Mouse (Mus musculus) gastrocnemius, postnatal 36 days (tissue): ENCODE data around the gene Ets2. TPM values are rescaled to one million over a fixed set of nuclear protein-coding genes. Genes with fewer than 3 reads are reported as not detected.

Source experiments
- DNase-seq, 2 experiments: peaks; one replicate each; pipeline ENCODE4 v3.0.0; 2022
- intact Hi-C: fragments of 180-260 bp; cut with DNase I; formaldehyde crosslinking; loops from one replicate; pipeline ENCODE4 v1.15.1; 2025
- total RNA-seq, 2 experiments: library from RNA; stranded (reverse); gene quantifications; 2 replicates each; pipeline ENCODE4 v1.2.3; 2021

The Ets2 gene
- total RNA-seq, 2 experiments from 2014 or later = 29.7 to 33.0 TPM

DNA sequence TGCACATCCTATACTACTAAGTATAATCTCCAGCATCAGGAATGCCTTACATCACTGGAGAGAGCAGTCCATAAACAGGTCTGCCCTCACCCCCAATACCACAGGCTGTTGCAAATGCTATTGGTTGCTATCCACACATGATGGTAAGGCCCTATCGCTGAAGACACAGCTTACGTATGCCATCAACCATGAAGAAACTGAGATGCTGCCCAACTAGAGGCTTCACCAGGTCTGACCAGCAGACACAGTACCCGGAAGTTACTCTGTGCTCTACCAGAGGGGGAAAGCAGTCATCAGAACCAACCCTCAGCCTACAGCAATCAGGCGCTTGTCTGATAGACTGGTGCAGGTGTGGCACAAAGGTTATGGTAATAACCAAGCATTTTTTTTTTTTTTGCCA is 24.9 kb downstream of the Ets2 start:
- intact Hi-C loops = no loop called here

GRCm38 (mm10) chr16:95728453-95729435 is 26.9 kb downstream of the Ets2 start:
- intact Hi-C loops = no loop called here
- DNase-seq = peak in 1 of 2 experiments; percentile 43

More for the DNA sequence above, 24.9 kb downstream of the Ets2 start:
- DNase-seq = no peak

DNA sequence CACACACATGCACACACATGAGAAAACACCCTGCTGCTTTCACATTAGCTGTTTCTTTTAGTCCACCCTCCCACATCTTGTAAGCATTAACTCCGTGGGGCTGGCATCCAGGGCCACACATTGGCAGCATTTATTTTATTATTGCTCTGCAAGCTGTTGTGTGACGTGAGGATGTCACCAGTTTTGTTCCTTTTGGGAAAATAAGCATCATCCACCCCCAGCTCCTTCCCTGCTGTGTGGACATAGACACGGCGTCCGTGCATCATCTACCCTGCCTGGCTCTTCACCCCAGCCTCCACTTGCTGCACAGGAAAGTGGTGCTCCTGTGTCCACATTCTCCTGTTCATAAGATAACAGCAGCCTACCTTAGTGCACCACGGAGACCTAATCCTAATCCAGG is 27.9 kb downstream of the Ets2 start:
- intact Hi-C loops = no loop called here
- no peak for DNase-seq

GRCm38 (mm10) chr16:95734785-95735184 is 32.9 kb downstream of the Ets2 start:
- no peak for DNase-seq
- intact Hi-C loops = no loop called here

DNA sequence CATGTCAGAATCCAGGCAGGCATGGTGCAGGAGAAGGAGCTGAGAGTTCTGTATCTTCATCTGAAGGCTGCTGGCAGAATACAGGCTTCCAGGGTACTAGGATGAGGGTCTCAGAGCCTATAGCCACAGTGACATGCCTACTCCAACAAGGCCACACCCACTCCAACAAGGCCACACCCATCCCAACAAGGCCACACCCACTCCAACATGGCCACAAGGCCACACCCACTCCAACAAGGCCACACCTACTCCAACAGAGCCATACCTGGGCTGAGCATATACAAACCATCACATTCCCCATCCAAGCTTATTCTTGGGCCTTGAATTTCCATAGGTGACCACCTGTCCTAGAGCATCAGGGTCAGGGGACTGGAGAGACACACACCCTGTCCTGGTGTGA is 34.2 kb downstream of the Ets2 start:
- DNase-seq = no peak
- intact Hi-C loops = no loop called here

DNA sequence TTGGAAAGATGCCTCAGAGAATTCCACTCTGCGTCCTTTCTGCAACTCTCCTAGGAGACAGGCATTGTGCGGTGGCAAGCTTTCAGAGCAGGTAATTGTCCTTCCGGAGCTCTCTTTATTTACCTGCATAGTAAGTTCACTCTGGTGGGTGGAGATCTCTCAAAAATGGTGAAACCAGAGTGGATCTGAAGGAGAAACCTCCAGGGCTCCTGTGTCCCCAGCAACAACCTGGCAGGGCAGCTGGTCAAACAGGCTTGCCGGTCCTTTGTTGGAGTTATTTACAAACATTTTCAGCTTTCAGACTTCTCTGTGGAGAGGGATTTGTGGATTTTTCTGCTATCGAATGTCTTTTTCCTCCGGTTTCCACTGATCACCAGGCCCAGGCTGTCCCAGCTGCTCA is 34.6 kb downstream of the Ets2 start:
- DNase-seq = no peak
- intact Hi-C loops = no loop called here

DNA sequence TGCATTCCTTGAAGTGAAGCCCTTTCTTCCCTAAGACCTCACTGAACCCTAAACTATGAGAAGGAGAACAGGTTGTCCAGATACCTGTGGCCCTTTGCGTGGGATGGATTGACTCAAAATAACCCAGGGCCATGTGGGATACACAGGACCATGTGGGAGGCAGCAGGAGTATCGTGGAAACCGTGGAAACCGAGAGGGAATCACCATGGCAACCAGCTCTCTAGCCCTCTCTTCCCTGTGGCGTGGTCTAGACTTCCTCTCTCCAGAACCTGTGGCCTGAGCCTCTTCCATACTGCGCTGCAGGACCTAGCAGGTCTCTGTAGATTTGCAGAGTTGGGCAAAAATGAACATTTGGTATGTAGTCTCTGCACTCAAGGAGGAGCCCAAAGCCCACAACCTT is 37.6 kb downstream of the Ets2 start:
- DNase-seq = no peak
- intact Hi-C loops = no loop called here

DNA sequence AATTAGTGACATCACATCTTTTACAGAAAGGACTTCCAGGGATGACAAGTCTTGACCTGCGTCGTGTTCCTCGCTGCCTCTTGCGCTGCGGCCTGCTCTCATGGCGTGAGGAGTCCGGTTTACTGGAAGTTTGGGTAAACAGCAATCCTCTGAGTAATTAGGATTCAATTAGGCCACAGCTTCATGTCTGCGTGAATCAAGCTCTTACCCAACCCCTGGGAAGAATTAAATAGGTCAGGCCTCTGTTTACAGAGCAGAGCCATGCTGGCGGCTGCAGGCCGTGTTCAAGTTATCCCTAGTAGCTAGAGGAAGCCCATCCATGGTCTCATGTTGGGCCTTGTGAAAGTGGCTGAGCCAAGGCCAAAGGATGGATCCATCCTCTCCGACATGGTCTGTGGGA is 39.5 kb downstream of the Ets2 start:
- intact Hi-C loops = no loop called here
- DNase-seq = no peak

- intact Hi-C loops = no loop called here
- DNase-seq = no peak
Observed at GRCm38 (mm10) chr16:95741915-95742739, 40.3 kb downstream of the Ets2 start.

- intact Hi-C loops = no loop called here
- no peak for DNase-seq
Observed at GRCm38 (mm10) chr16:95742740-95743030, 40.8 kb downstream of the Ets2 start.

DNA sequence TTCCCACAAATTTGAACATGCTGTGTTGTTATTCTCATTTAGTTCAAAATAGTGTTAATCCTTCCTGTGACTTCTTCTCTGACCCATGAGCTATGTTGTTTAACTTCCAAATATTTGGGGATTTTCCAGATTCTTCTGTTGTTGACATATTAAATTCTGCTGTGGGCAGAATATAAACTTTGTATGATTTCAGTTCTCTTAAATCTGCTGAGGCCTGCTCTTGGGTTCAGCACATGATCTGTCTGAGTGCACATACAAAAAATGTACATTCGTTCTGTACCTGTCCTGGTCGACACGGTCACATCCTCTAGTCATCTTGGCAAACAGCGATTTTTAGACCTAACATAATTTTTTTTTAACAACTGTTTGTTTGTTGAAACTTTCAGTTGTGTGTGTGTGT is 41.2 kb downstream of the Ets2 start:
- intact Hi-C loops = no loop called here
- no peak for DNase-seq

DNA sequence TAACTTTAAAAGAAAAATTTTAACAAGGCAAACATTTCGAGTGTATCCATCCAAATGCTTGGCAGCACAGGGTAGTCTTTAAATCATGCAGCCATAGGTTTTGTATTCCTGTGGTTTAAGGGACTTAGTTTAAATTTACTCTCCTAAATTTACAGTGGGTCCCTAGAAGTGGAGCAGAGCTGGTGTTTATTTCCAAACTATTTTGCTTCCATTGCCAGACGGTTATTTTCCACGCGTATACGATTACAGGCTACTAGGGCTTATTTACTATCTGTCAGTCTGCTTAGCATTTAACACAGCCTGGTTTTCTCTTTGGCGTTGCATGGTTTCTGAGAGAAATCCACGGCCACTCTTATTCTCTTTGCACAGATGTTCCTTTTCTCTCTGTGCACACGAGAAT is 42.9 kb downstream of the Ets2 start:
- DNase-seq = no peak
- intact Hi-C loops = no loop called here

DNA sequence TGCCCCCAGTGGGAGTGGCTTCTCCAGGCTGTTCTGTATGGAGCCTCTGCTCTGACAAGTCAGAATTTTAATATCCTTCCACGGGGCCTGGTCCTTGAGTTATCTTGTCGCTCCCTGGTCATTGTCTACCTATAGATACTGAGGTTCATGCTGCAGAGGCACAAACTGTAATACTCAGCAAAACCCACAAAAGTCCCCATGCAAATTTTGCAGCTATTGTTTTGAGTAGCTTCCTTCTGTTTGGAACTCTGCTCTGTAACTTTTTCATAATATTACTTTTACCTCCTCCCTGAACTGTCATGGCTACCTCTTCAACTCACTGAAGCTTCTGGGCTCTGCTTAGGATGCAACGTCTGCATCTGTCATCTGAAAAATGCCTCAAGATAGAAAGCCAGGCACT is 43.8 kb downstream of the Ets2 start:
- intact Hi-C loops = no loop called here
- no peak for DNase-seq

GRCm38 (mm10) chr16:95746565-95746964 is 44.7 kb downstream of the Ets2 start:
- DNase-seq = no peak
- intact Hi-C loops = no loop called here

DNA sequence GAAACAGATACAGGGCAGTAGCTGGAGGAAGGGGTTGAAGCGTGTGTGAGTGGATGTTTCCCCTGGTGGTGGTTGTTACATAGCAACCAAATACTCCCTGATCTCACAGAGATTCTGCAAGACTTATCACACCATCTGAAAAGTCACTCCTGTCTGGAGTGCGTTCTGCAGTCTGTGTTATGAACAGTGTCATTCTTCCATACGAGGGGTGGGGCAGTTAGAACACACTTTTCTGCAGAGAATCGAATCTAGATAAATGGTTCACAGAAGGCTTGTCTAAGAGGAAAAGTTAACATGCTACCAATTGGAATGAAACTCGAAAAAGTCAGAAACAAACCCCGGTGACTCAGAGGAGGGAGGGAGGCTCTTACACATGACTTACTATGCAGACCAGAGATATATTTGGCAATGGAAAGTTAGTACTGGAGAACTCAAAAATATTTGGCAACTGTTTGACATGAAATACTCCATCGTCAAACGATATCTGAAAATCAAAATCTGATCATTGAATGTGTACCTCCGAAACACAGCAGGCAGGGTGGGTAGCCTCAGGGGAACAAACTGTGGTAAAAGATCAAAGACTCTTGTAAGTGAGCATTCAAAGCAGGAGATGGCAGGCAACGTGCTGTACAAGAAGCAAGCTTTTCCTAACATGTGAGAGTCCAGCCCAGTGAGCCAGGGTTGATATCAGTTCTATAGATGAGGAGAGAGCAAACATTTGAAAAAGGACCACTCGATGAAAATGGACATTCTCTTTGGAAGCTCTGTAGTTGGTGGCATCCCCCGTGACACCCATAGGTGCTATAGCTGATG is 47.6 kb downstream of the Ets2 start:
- DNase-seq = no peak
- intact Hi-C loops = no loop called here

DNA sequence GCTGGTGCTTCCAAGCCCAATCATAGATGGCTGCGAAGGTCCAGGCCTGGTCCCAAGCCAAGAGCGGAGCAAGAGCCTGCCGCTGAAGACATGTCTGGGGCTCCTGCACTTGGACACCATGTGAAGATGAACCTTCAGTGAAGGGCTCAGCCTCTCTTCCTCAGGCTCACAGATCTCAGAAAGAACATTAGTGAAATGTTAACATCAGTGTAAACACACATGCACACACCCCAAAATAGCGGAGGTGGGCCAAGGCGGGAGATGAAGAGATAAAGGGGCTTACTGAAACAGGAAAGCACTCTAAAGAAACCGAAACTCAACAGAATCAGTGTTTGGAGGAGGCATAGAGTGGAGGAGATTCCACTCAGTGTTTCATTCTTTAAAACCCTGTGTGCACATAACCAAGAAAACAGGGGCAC is 48.3 kb downstream of the Ets2 start:
- intact Hi-C loops = no loop called here
- no peak for DNase-seq

DNA sequence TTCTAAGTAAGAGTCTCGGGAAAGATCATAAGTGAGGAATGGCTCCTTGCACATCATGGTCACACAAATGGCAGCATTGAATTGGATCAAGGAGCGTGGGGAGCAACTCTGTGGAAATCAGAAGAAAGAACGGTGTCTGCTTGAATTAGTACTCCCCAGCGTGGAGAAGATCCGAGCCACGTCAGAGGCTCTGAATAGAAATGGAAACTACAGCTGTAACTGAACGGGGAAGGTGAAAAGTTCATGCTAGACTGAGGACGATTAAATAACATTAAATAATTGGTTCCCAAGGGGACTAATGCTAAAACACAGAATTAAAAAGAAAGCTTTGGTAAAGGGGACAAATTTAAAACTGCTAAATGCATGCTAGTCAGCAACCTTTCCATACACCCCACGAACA is 50.6 kb downstream of the Ets2 start:
- no peak for DNase-seq
- intact Hi-C loops = no loop called here

DNA sequence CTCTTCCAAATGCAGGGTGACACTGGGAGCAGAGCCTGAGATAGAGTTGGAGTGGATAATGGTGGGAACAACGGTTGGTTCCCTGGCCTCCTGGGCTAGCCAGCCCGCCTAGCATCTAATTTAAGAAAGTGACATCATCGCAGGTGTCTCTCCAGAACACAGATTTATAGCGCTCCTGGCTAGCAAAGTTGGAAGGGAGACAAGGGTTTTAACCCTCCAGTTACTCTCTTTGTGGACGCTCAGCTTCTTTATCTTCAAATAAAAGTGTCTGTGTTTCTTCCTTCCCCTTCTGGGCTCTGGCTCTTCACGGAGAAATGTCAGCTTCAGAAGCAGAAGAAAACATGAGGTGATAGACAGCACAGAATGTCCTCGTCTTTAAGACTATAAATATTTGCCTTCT is 51.4 kb downstream of the Ets2 start:
- no peak for DNase-seq
- intact Hi-C loops = no loop called here

DNA sequence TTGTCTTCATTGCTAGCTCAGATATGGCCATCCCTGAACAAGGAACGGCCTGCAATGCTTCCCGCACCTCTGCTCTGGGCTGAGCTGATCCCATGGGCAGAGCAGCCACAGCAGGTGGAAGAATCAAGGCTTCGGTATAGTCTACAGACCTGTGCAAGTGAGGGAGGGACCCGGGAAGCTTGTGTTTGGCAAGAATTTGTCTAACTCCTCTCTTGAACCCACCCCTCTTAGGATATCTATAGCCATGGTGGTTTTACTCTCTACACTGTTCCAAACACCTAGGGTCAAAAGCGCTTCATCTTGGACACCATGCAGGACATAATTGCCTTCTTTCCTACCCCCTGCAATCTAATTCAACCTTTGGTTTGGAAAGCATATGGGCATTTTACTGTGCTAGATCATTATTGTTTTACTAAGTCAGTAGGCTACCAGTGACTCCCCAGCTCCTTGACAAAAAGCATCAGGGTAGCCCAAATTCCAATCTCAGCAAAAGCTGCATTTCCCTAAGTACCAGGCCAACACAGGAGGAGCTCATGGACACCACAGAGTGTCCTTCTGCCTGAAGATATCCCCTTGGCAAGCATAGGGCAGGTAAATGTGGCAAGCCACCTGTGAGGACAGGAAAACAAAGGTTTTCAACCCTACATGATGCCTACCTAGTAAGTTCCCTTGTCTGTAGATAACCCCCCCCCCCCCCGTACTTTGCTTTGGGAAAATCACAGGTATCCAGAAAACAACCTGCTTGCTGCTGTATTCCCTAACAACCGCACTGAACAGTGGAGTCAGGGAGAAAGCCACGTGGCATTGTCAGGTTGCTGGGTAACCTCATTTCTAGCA is 57.5 kb downstream of the Ets2 start:
- intact Hi-C loops = no loop called here
- DNase-seq = no peak

DNA sequence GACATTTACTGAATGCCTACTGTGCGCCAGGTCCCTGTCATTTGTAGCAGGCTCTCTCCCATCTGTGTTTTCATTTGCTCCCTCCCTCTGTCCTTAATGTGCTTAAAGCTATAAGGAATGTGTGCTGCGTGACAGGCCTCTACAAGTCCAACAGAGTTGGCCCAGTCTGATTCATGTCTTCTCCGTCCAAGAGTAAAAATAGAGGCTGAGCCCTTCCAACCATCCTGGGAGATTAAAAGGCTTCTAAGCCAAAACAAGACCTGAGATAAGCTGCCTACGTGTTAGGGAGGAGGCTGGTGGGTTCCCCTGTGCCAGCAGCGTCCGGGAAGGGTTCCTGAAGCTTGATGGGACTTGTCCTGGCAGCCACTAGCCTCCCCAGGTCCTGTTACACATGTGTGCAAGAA is 58.1 kb downstream of the Ets2 start:
- peak; percentile 40 to 58 for DNase-seq
- intact Hi-C loops = loop anchor here (5.0 kb wide), 1 partner anchor 58 kb away; the partner anchor contains the start of gene Ets2
